Mouse (Mus musculus): ENCODE data around the gene Pkig. TPM values are rescaled to one million over a fixed set of nuclear protein-coding genes. Genes with fewer than 3 reads are reported as not detected.

Pkig gene
- polyA plus RNA-seq, 1 experiment from 2014 or later, result 115 TPM

DNA sequence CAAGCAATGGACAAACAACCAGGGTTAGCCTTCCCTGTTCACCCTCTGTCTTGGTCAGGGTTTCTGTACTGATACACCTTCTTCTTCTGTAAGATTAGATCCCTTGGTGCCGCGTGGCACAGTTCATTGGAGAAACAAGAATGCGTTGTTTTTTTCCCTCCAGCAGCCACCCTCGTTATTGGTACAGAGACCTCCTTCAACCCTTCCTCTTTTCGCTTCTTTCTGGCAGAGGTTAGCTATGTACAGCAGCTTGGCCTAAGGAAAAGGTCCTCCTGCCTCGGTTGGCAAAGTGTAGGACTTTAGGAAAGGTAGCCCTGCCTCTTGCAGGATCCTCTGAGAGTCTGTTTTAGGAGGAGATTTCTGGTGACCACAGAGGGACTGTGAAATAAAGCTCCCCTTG lies 102.4 kb downstream of the Pkig start:
- no peak for ATAC-seq (ENCODE audit: low FRiP score, low TSS enrichment)
- 86% methylated on average over 6 of the region's 6 CpGs for WGBS
- Histone ChIP-seq H3K9ac (replicated peaks; ENCODE audit: low read length) (no peak overlapping the region), H3K27ac (replicated peaks; ENCODE audit: low read depth, low read length) (no peak overlapping the region), H3K4me2 (ENCODE audit: low read length) (no peak overlapping the region), H3K4me1 (ENCODE audit: control insufficient read depth, insufficient read depth, low read length) (no peaks in the 10 kb centered on the region), H3K4me3 (replicated peaks; ENCODE audit: low read depth, low read length) (no peak overlapping the region), H3K36me3 (ENCODE audit: control insufficient read depth, insufficient read depth, low read length) (no peaks in the 10 kb centered on the region), H3K27me3 (ENCODE audit: control insufficient read depth, insufficient read depth, low read length) (no peaks in the 10 kb centered on the region), H3K9me3 (ENCODE audit: control insufficient read depth, low read length) (no peaks in the 10 kb centered on the region)
- no peak for DNase-seq

DNA sequence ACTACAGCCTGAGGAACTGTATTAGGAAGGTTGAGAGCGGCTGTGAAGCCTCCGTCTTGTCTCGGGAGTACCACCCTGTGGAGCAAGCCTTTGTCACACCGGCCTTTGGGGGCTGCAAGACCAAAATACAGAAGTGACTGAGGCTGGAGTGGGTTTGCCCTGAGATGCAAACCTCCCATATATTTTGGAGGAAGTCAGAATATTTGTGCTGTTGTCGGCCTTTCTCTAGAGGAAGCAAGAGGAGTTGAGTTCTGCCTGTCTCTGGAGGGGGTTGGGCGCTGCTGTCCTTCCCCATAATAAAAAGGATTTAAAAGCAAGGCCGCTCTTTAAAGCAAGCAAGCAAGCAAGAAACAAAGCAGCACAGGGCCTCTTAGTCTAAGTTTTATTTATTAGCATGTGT lies 103.2 kb downstream of the Pkig start:
- Histone ChIP-seq H3K36me3 (ENCODE audit: control insufficient read depth, insufficient read depth, low read length) (no peaks in the 10 kb centered on the region), H3K9me3 (ENCODE audit: control insufficient read depth, low read length) (no peaks in the 10 kb centered on the region), H3K4me3 (replicated peaks; ENCODE audit: low read depth, low read length) (no peak overlapping the region), H3K27me3 (ENCODE audit: control insufficient read depth, insufficient read depth, low read length) (no peaks in the 10 kb centered on the region), H3K4me2 (ENCODE audit: low read length) (no peak overlapping the region), H3K9ac (replicated peaks; ENCODE audit: low read length) (no peak overlapping the region), H3K27ac (replicated peaks; ENCODE audit: low read depth, low read length) (no peak overlapping the region), H3K4me1 (ENCODE audit: control insufficient read depth, insufficient read depth, low read length) (no peaks in the 10 kb centered on the region)
- DNase-seq (no peak), ATAC-seq (ENCODE audit: low FRiP score, low TSS enrichment) (no peak)
- 82% methylated on average over 7 of the region's 7 CpGs for WGBS

GRCm38 (mm10) chr2:163766261-163766660 lies 108.1 kb downstream of the Pkig start:
- no peak overlapping the region for H3K4me3 ChIP-seq (replicated peaks; ENCODE audit: low read depth, low read length)
- H3K4me1 ChIP-seq (ENCODE audit: control insufficient read depth, insufficient read depth, low read length), result no peaks in the 10 kb centered on the region
- ATAC-seq (ENCODE audit: low FRiP score, low TSS enrichment), result no peak
- no peak overlapping the region for H3K9ac ChIP-seq (replicated peaks; ENCODE audit: low read length)
- no peak overlapping the region for H3K27ac ChIP-seq (replicated peaks; ENCODE audit: low read depth, low read length)
- no peaks in the 10 kb centered on the region for H3K9me3 ChIP-seq (ENCODE audit: control insufficient read depth, low read length)
- no peaks in the 10 kb centered on the region for H3K36me3 ChIP-seq (ENCODE audit: control insufficient read depth, insufficient read depth, low read length)
- DNase-seq, result no peak
- no peaks in the 10 kb centered on the region for H3K27me3 ChIP-seq (ENCODE audit: control insufficient read depth, insufficient read depth, low read length)
- no peak overlapping the region for H3K4me2 ChIP-seq (ENCODE audit: low read length)

- H3K27me3 ChIP-seq (ENCODE audit: control insufficient read depth, insufficient read depth, low read length), result no peaks in the 10 kb centered on the region
- no peaks in the 10 kb centered on the region for H3K36me3 ChIP-seq (ENCODE audit: control insufficient read depth, insufficient read depth, low read length)
- H3K4me2 ChIP-seq (ENCODE audit: low read length), result no peak overlapping the region
- ATAC-seq (ENCODE audit: low FRiP score, low TSS enrichment) (no peak), DNase-seq (no peak)
- no peak overlapping the region for H3K27ac ChIP-seq (replicated peaks; ENCODE audit: low read depth, low read length)
- H3K4me3 ChIP-seq (replicated peaks; ENCODE audit: low read depth, low read length), result no peak overlapping the region
- no peaks in the 10 kb centered on the region for H3K4me1 ChIP-seq (ENCODE audit: control insufficient read depth, insufficient read depth, low read length)
- no peak overlapping the region for H3K9ac ChIP-seq (replicated peaks; ENCODE audit: low read length)
- WGBS, result 84% methylated on average over 1 of the region's 1 CpGs
- no peaks in the 10 kb centered on the region for H3K9me3 ChIP-seq (ENCODE audit: control insufficient read depth, low read length)
Observed at GRCm38 (mm10) chr2:163766890-163767289, 108.7 kb downstream of the Pkig start.

GRCm38 (mm10) chr2:163770731-163771130 lies 112.5 kb downstream of the Pkig start:
- no peak overlapping the region for H3K4me3 ChIP-seq (replicated peaks; ENCODE audit: low read depth, low read length)
- no peak for ATAC-seq (ENCODE audit: low FRiP score, low TSS enrichment)
- no peaks in the 10 kb centered on the region for H3K9me3 ChIP-seq (ENCODE audit: control insufficient read depth, low read length)
- 89% methylated on average over 8 of the region's 8 CpGs for WGBS
- H3K4me2 ChIP-seq (ENCODE audit: low read length), result no peak overlapping the region
- no peaks in the 10 kb centered on the region for H3K36me3 ChIP-seq (ENCODE audit: control insufficient read depth, insufficient read depth, low read length)
- DNase-seq, result no peak
- no peaks in the 10 kb centered on the region for H3K27me3 ChIP-seq (ENCODE audit: control insufficient read depth, insufficient read depth, low read length)
- H3K27ac ChIP-seq (replicated peaks; ENCODE audit: low read depth, low read length), result no peak overlapping the region
- H3K4me1 ChIP-seq (ENCODE audit: control insufficient read depth, insufficient read depth, low read length), result no peaks in the 10 kb centered on the region
- H3K9ac ChIP-seq (replicated peaks; ENCODE audit: low read length), result no peak overlapping the region

Other genes with a start within 250 kb of the Pkig start
- 78.5 and 84.3 TPM in 2 replicates for gene Oser1, start 233.7 kb upstream of the Pkig start, polyA plus RNA-seq (2014; fragmentation: Nextera tagmentation; extraction: Ambion mirVana)
- 135 and 150 TPM in 2 replicates for gene Gdap1l1, start 219.9 kb upstream of the Pkig start, polyA plus RNA-seq (2014; fragmentation: Nextera tagmentation; extraction: Ambion mirVana)
- 13.0 and 13.6 TPM in 2 replicates for gene Fitm2, start 185.8 kb upstream of the Pkig start, polyA plus RNA-seq (2014; fragmentation: Nextera tagmentation; extraction: Ambion mirVana)
- gene R3hdml, start 166.1 kb upstream of the Pkig start, polyA plus RNA-seq (2014; fragmentation: Nextera tagmentation; extraction: Ambion mirVana), result not detected in 2 replicates
- not detected in 2 replicates for gene Hnf4a, start 151.6 kb upstream of the Pkig start, polyA plus RNA-seq (2014; fragmentation: Nextera tagmentation; extraction: Ambion mirVana)
- gene Ttpal, start 56.1 kb upstream of the Pkig start, polyA plus RNA-seq (2014; fragmentation: Nextera tagmentation; extraction: Ambion mirVana), result 39.5 and 60.6 TPM in 2 replicates
- gene Serinc3, start 13.3 kb upstream of the Pkig start, polyA plus RNA-seq (2014; fragmentation: Nextera tagmentation; extraction: Ambion mirVana), result 30.9 and 39.3 TPM in 2 replicates
- 2.8 and 3.4 TPM in 2 replicates for gene Ada, start 91.9 kb downstream of the Pkig start, polyA plus RNA-seq (2014; fragmentation: Nextera tagmentation; extraction: Ambion mirVana)
- 0.57 and 0.70 TPM in 2 replicates for gene Ccn5, start 162.5 kb downstream of the Pkig start, polyA plus RNA-seq (2014; fragmentation: Nextera tagmentation; extraction: Ambion mirVana)
- gene Kcnk15, start 195.3 kb downstream of the Pkig start, polyA plus RNA-seq (2014; fragmentation: Nextera tagmentation; extraction: Ambion mirVana), result not detected in 2 replicates

All from midbrain, embryonic 14.5 days (tissue).